Mouse (Mus musculus): ENCODE measurements at regions not wholly inside any gene's neighbourhood (a gene's known extent, or its start where the extent isn't known, plus 50 kb on each side); places are given as distances from the start of the nearest gene placed in this dataset.
"Not testable (repeated sequence)": the region's sequence is repeated elsewhere in the genome, so short reads cannot be mapped to it uniquely, and the experiment has no call there.

DNA sequence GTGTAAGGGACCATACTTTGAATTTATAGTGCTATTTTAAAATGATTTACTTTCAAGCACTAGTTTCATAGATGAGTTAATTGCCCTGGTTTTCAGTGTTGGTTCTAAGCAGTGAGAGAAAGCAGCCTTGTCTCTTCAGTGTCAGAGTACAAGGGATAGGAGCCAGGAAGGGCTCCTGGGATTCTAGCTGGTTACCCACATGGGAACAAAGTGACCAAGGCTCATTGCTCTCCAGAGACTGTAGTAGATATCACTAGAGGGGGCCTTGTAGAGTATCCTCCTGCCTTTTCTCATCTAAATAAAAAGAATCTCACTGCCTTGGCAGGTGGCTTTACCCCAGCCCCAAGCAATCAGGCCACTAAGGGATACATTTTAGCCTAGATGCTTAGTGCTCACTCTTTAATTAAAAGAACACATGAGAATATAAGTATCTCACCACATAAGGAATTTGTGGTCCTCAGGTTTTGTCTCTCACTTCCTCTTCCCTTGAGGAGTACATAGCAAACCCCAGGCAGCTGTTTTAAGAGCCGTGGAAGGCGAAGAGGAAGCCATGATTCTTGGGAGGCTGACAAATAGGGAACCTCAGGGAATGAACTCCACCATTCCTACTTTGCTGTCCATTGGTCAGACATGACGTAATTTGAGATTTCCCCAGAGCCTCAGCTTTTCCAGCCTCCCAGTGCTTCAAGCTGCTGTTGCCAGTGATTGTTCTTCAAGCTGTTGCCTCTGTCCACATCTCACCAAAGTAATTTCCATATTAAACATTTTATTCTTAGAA is 449.2 kb upstream of the Ube2e3 start:
- no peak for DNase-seq

DNA sequence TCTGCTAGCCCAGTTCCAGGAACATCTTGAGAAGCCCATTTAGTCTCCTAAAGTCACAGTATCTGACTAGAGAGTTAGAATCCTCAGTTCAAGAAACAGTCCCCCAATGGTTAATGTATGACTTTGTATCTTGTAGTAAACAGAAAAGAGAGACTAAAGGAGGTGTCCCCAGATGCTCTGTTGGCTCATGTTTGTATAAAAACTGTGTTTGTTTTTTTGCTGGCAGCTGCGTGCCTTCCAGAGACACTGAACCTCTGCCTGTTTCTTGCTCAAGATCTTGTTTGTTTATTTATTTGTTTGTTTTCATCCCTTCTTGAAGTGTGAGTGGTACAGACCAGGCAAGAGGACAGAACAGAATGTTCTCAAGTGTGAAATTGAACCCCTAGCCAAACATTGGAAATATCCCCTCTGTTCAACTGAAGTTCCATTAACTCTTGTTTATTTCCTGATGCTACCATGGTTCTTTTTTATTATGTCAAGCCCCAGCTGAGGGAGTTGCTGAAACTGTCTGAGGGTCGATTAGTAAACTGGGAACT is 451.3 kb upstream of the Ube2e3 start:
- DNase-seq = no peak

DNA sequence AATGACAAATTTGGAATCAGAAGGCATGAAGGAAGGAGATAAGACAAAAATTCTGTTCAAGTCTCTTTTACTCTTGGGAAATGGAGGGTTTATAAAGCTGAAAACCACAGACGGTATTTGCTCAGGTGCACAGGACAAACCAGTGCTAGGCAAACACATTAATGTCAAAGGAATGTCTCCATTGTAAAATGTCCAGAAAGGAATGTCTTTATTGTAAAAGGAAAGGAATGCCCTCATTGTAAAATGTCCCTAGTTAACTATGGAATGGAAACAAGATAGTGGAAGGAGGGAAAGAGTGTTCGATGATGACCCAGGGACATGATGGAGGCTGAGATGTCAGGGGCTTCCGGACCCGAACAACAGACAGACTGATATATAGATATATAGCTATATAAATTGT is 454.9 kb upstream of the Ube2e3 start:
- no peak for DNase-seq

DNA sequence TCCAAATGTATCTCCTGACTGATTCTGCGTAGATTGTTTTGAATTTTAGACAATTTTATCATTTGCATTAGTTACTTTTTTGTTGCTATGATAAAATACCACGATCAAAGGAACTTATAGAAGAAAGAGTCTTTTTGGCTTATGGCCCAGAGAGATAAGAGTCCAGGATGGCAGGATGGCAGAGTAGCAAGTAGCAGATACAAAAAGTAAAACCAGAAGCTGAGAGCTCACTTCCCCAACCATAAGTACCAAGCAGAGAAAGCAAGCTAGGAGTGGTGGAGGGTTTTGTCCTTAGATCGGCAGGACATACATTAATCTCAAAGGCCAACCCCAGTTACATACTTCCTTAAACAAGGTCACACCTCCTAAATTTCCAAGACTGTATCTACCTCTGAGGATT is 457.7 kb upstream of the Cwc22 start:
- no peak for DNase-seq

DNA sequence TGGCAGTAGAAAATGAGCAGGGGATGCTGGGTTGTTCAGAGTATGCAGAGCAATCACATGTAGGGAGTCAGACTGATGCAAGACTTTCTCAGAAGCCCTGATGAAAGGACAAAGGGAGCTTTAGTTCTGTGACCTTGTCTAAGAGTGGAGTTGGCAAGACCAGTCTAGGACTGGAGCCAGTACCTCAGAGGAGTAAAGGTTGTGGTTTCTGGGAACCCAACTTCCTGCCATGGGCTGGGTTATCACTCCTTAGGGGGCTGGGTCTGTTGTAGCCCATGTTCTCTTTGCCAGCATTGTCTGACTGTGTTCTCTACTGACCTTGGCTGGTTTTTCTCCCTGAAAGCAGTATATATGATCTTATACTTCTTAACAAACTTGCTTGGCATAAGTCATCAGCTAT is 453.1 kb upstream of the Cwc22 start:
- DNase-seq = no peak

DNA sequence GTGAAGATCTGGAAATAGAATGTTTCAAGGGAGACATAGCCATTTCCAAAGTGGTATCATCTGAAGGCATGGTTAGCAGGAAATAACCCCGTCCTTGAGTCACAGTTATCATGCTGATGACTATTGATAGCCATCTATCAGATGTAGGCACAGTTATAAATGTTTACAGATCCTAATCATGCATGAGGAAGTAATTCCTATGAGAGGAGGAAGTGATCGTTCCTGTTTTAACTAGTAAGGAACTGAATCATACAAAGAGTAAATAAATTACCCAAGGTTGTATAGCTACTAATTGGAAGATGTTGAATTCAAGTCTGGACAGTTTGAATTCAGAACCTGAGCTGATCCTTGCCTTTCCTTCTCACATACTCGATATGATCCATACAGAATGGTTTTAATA is 450.7 kb upstream of the Cwc22 start:
- no peak for DNase-seq

DNA sequence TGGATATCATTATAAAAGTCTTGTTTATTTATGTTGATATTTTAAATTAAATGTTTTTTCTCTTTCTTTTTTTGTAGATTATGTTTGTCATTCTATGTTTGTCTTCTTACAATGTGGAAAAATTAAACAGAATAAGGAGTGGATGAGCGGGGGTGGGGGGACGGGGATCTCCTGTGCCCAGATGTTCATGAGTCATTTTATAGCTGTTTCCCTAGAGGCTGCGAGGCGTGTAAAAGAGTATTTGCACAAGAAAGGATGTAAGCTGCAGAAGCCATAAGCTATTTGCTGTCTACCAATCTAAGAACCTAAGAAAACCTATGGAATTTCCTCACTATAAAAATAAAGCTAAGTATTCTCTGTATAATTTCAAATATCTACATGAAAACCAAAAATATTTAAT is 446.9 kb upstream of the Cwc22 start:
- no peak for DNase-seq

DNA sequence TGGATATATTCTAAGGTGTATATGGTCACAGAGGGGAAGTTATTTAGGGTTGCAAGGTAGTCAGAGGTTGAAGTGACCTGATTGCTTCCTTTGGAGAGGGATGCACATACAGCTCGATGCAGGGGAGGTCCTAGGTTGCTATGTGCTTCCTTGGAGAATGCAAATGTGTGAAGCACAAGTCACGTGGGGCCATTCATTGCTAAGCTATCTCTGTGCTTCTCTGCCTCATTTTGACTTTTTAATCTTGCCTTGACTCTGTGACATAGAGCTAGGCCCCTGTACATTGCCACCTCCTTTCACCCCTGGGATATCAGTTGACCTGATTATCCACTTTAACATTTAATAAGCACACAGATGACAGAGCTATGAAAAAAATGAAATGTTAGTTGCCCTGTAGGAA is 446.2 kb upstream of the Cwc22 start:
- no peak for DNase-seq

DNA sequence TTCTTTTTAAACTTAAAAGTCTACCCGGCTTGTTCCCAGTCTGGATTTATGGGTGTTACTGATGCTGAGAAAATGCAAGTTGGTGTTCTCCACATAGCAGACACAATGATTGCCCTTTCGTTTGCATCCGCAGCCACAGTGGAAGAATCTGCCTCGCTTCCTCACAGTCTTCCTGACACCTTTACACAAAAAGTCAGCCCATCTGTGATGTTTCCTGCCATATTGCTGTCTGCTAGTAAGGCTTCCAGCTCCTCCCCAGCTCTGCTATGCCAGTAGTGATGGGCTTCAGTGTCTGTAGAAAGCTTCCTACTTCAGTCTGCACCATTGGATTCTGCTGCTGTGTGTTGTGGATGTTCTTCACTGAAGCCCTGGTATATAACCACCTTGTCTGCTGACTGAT is 441.8 kb upstream of the Cwc22 start:
- no peak for DNase-seq

DNA sequence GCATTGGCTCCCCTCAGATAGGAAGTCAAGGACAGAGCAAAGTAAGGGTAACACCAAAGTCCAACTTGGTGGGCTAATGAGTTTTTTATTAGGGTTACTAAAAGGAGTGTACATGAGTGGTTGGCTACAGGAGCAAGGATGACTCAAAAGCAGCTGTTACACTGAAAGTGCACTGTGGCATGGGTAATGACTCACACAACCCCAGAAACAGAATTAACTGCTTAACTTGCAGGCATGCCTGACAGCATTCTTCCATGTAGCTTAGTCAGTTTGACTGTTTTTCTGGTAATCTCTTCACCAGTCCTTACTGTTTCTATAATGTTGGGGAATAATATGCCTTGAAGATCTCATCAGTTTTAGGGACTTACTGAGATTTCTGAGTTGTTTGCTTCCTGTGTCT is 435.1 kb upstream of the Cwc22 start:
- DNase-seq = no peak

DNA sequence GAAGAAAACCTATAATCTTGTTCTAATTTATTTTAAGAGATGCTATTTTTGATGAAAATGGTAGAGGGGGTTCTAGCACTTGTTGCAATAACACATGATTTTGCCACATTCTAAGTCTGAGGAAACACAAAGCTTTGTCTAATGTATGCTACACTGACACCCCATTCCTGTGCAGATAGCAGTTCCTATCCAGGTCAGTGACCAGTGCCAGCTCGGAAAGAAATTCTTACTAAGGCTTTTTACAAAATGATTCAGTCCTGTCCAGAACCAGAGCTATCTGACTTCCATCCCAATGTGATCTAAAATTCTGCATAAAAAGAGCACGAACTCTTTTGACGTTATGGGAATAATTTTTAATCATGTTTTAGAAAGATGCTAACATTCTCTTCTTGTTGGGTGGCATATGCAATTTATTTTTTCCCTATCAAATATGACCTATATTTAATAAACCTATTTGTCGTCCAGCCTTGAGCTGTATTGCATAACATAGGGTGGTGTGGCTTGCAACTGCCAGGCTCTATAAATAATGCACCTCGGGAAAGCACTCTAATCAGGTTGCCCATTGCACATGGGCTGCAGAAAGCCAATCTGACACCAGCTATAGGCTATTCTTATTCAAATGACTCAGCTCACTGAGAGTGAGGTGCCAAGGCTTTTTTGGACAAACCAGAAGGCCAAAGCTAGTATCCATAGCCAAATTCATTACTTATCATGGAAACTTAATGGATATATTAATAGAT is 385.7 kb upstream of the Cwc22 start:
- DNase-seq = no peak

DNA sequence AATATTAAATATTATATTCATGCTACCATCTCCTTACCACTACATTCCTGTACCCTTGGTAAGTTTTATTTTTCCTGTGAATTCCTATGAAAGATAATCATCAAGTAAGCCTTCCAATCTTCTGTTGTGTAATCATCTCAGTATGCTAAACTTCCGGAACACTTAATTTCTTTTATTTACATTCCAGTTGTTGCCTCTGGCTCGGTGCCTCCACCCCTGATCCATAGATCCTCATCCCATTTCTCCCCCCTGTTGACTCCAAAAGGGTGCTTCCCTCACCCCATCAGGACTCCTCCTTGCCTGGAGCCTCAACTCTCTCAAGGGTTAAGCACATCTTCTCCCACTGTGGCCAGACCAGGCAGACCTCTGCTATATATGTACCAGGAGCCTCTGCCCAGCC is 379.9 kb upstream of the Cwc22 start:
- no peak for DNase-seq

DNA sequence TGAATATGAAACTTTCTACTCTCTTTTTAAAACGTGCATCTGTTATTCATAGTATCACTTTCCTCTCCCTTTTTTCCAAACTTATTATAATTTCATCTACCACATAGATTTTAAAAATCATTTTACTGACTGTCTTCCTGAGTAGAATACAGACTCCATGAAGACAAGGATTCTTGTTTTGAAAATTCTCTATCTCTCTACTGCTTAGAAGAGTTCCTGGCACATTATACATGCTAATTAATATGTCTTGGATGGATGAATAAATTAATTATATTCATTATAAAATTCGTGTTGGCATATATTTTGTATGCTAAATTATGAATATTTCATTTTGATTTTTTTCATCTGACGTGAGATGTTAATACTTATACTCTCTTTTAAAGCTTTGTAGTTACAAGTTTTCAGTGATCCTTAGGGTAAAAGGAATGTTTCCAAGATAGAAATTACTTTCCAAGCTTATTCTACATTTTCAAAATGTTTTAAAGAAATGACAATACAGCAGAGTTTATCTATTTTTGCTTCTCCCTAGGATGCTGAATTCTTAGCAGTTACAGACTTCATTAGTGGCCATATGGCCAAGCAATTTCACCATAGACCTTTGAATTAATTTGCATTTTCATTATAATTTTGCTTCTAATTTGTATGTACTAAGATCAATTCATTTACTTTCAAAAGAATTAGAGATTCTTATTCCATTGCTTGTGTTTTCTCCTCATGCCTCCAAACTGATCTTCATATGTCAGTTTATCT is 376.2 kb upstream of the Cwc22 start:
- DNase-seq = no peak

DNA sequence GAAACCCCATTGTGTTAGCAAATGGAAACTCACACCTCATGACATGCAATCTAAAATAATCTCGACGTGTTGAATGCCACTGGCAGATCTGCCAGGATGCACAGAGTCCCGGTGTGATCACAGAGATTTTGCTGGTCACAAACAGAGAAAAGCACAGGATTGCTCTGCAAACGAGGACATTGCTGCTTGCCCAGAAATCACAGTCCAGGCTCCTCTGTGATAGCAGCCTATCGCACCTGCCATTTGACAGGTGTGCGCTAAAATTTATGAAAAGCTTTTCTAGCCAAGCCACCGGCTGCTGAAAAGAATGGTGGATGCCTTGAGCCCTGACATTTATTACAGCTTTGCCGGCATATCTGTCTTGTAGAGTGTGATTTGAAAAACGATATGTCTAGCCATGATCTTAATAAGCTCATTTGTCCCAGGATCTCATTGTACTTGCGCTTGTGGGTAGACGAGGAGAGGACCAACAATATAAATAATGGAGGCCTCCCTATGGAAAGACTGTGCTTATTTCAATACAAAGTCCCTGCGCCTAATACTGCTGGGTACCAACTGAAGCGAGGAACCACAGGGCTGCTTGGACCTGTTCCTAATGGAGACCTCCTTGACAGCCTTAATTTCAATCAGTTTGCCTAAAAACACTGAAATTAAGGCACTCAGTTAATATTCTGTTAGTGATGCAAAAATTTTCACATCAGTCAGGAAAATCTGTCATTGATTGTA is 365.8 kb upstream of the Cwc22 start:
- DNase-seq = no peak

DNA sequence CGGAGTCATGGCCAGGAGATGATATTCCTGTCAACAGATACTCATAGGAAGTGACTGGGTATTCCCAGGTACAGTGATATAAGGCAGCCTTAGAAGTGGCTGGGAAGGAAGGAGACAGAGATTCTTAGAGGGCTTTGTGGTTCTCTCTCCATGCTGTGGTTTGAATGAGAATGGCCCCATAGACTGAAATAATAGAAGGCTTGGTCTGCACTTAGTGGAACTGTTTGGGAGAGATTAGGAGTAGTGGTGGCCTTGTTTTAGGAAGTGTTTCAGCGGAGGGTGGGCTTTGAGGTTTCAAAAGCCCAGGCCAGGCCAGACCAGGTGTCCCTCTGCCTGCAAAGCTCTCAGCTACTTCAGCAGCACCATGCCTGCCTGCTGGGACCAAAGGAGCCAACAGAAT is 363.2 kb upstream of the Cwc22 start:
- DNase-seq = no peak

DNA sequence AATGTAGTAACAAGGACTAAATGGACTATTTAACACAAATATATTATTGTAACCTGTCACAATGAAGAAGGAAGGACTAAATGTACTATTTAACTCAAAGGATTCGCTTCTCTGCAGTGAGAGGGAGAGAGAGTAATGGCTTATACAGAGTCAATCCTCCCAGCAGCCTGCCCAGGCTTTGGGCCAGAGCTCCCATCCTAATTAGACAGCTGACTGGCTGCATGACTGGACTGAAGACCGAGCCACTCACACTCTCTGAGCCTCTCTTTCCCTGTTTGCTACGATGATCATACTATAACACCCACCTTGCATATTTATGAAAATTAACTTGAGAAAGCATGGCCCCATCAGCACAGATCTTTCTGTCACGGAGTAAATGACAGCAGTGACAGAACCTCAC is 360.7 kb upstream of the Cwc22 start:
- no peak for DNase-seq

DNA sequence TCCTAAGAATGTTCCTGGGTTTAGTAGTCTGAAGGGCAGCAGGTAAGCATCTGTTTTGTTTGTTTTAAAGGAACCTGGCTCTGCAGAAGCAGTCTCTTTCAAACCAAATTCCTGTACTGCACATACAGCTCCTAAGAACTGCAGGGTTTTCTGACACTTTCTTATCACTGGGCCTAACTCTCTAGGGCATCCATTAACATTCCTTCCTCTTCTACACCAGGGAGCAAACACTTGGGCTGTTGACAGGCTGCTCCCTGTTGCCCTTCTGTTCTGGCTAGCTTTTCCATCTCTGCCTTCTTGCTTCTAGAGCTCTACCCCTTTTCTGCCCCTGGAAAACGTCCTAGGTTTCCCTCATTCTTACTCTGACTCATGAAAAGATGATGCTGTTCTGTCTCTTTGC is 345.5 kb upstream of the Cwc22 start:
- no peak for DNase-seq

DNA sequence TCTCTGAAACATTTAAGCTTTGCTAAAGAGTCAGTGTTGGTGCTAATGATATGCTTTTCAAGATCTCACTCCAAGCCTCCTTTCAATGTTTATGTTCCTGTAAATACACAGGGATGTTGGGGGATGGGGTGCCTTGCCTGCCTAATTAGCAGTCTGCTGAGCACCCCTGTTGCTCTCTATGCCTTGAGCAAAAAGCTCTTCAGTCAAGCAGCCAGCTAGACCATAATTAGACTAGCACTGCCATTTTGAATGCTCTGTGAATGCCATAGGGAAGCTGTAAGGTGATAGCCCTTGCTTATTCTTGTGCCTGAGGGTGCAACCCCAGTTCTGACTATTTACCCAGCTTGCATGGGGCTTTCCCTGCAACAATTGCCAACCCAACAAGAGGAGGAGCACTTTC is 338.6 kb upstream of the Cwc22 start:
- DNase-seq = no peak

DNA sequence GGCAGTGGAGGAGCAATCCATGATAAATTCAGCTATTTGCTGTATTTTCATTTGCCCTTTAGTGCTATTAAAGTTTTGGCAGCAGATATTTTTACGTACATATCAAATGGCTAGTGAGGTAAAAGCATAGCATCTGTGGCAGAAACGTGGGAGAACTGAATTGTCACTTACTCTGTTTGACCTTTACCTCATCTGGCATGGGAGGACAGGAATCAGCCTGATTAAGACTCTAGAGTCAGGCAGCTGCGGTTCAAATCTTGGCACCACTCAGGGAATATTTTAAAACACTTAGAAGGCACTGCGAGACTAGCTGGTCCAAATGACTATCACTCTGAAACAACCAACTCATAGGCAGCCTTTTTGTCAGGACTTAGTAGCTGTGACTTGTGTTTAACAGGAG is 337.4 kb upstream of the Cwc22 start:
- no peak for DNase-seq

DNA sequence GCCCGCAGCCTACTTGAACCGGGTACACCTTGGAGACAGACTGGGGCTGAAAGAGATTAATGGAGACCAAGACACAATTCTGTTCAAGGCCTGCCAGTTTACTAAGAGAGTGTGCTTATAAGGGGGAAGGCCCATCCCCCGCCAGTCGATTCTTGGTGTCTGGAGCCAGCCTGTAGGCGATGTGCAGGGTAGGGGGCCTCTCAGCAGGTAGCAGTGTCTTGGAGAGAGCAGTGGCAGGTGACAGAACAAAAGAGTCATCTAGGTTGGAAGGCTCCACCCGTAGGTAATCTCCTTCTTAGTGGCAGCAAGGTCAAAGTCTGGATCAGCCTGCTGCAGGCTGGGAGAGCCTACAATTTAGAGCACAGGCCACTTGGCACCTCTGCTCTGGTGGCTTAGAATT is 335.7 kb upstream of the Cwc22 start:
- not testable (repeated sequence) for DNase-seq

DNA sequence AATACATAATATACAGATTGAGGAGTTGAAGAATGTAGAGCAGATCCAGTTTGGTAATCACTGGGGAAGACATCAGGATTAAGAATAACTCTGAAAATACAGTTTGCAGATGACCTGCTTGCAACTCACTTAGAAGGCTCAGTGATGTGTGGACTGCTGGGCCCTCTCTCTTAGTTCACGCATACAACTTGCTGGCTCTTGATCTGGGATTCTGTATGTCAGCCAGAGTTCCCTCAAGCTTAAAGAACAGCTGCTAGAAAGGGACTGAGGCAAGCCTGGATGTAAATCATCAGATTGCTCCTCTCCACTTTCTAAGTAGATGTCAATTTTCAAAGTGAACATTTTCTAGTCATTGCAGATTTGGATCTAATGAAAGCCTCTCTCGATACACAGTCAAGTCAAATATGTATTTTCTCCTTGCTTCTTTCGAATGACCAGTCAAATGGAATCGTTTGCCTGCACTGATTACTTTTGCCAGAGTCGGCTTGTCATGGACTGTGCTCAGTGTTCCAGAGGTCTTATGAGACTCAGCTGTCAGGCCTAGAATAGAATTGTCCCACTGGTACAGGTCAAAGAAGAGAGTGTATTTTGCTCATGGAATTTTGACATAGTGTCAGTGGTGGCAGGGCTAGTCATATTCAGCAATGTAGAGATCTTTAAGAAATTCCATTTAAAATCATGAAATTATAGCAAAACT is 334.2 kb upstream of the Cwc22 start:
- DNase-seq = no peak

Data from adrenal gland, postnatal 25 days (tissue).